Mouse (Mus musculus): ENCODE measurements at regions not wholly inside any gene's neighbourhood (a gene's known extent, or its start where the extent isn't known, plus 50 kb on each side); places are given as distances from the start of the nearest gene placed in this dataset.

DNA sequence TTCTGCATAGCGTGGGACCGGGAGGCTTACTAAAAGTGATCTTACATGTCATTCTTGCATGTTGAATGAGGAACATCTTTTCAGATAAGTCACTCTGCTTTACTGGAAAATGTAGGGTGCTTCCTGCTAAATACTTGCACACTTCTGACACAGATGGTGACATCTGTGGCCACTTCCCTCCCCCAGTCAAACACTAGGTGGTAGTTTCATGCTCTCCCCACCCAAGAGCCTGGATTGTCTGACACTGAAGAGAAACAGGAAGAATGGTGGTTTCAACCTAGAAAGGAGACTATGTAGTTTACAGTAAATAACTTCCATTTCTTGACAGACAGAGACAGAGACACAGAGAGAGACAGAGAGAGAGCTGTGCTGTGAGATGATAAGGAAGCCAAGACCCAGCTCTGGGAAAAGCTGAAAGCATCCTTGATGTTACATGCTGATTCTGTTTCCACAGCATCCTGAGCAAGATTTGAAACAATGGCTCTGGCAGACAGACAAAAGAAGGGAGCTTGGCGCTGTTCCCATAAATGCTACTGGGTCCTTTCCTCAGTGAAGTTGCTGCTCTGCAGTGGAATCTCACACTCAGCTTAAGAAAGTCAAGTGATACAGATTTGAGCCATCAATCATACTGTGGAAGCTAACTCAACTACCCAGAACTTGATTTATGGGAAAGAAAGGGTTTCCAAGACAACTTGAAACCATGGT is 61.9 kb upstream of the Picalm start (continued):
- no peak for TF ChIP-seq POLR2A (IDR thresholded peaks at IDR 0.05; ENCODE audit: control insufficient read depth in 1 of 2, insufficient read depth in 1 of 2, low read depth in 1 of 2, low read length in 2 of 2, poor library complexity in 1 of 2)

DNA sequence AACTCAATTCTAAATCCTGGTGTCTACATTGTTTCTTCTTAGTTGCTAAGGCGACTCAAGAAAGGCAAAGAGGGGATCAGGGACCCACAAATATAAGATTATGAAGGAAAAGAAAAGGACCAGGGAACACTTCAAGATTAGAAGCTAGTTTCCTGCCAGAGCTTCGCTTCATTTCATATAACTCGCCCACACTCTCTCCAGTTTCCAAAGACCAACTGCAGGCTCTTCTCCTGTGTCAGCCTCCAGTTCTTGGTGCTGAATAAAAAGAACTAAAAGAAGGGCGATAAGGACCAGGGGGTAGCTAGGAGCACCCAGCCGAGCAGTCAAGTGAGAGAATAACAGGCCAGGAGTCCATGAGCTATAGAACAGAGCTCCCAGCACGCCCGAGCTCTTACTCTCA is 59.7 kb upstream of the Picalm start:
- H3K79me2 ChIP-seq (ENCODE audit: control insufficient read depth, insufficient read depth, low read length, poor library complexity), result no peaks in the 10 kb centered on the region
- H3K9me3 ChIP-seq (replicated peaks; ENCODE audit: insufficient read depth, low read length), result no peaks in the 10 kb centered on the region
- peaks cover 0 to 17% of the 10 kb centered on the region in 2 experiments; a peak in 2 of 4 replicates for H3K36me3 ChIP-seq (ENCODE audit: control insufficient read depth in 1 of 2, insufficient read depth in 2 of 2, low read length in 2 of 2)
- H3K27me3 ChIP-seq (ENCODE audit: control insufficient read depth in 1 of 2, insufficient read depth in 2 of 2, low read length in 2 of 2), result no peaks in the 10 kb centered on the region
- H3K4me3 ChIP-seq (ENCODE audit: control insufficient read depth in 1 of 2, insufficient read depth in 1 of 2, low read depth in 2 of 2, low read length in 2 of 2), result no peak overlapping the region
- DNase-seq (ENCODE audit: low read depth, low spot score), result no peak
- no peak overlapping the region for H3K27ac ChIP-seq (ENCODE audit: control insufficient read depth, low read depth, low read length)
- peaks cover 13 to 16% of the 10 kb centered on the region in 2 experiments for H3K4me1 ChIP-seq (ENCODE audit: control insufficient read depth in 1 of 2, insufficient read depth in 2 of 2, low read length in 2 of 2)
- no peak for TF ChIP-seq MXI1 (IDR thresholded peaks at IDR 0.05; ENCODE audit: low read depth, low read length)
- TF ChIP-seq CHD1 (IDR thresholded peaks at IDR 0.05; ENCODE audit: low read depth, low read length), result no peak
- TF ChIP-seq BHLHE40 (IDR thresholded peaks at IDR 0.05; ENCODE audit: borderline replicate concordance, low read depth, low read length), result no peak
- TF ChIP-seq RCOR1 (IDR thresholded peaks at IDR 0.05; ENCODE audit: low read depth, low read length), result no peak
- no peak for TF ChIP-seq POLR2AphosphoS2 (IDR thresholded peaks at IDR 0.05; ENCODE audit: low read length)
- no peak for TF ChIP-seq TCF12 (IDR thresholded peaks at IDR 0.05; ENCODE audit: low read depth, low read length)
- no peak for TF ChIP-seq SIN3A (IDR thresholded peaks at IDR 0.05; ENCODE audit: low read length)
- no peak for TF ChIP-seq RAD21 (IDR thresholded peaks at IDR 0.05; ENCODE audit: low read depth, low read length)
- no peak for TF ChIP-seq ZC3H11A (IDR thresholded peaks at IDR 0.05; ENCODE audit: low read depth, low read length)
- no peak overlapping the region for H3K9ac ChIP-seq (ENCODE audit: control insufficient read depth, low read depth, low read length, poor library complexity, severe bottlenecking)

DNA sequence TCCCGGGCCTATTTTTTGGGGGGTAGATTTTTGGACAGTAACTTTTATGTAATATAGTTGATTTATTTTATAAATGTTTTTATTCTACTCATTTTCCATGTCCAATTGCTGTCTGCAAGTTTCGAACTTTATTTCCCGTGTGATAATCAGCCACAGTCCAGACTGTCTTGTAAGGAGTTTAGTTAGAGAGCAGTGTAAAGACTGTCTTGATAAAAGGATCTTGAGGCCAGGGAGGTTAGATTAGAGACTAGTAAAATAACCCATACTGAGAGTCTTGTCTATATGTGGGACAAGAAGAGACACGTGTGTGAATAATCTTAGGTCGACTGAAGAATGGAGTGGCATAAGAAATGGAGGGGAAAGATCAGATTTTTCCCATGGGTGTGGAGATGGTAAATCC is 56.1 kb upstream of the Picalm start:
- no peak for DNase-seq (ENCODE audit: low read depth, low spot score)
- TF ChIP-seq MAX (IDR thresholded peaks at IDR 0.05; ENCODE audit: low read length) (peak; percentile 15; the same call in 1 of the 2 replicates), MXI1 (IDR thresholded peaks at IDR 0.05; ENCODE audit: low read depth, low read length) (peak; percentile 49; the same call in 1 of the 2 replicates), TCF12 (IDR thresholded peaks at IDR 0.05; ENCODE audit: low read depth, low read length) (0 out of 2 replicates have a peak, but pooled peaks have one; percentile 14), EP300 (IDR thresholded peaks at IDR 0.05; ENCODE audit: low read depth in 1 of 2, low read length in 2 of 2) (peak; percentile 35 to 55; a peak in 1 of 4 replicates), POLR2AphosphoS5 (IDR thresholded peaks at IDR 0.05; ENCODE audit: borderline replicate concordance, low read depth, low read length) (no peak)
- Histone ChIP-seq H3K4me1 (ENCODE audit: control insufficient read depth in 1 of 2, insufficient read depth in 2 of 2, low read length in 2 of 2) (peaks cover 8 to 10% of the 10 kb centered on the region in 2 experiments), H3K36me3 (ENCODE audit: control insufficient read depth in 1 of 2, insufficient read depth in 2 of 2, low read length in 2 of 2) (peaks cover 0 to 16% of the 10 kb centered on the region in 2 experiments; a peak in 2 of 4 replicates), H3K9ac (ENCODE audit: control insufficient read depth, low read depth, low read length, poor library complexity, severe bottlenecking) (no peak overlapping the region), H3K27ac (ENCODE audit: control insufficient read depth, low read depth, low read length) (no peak overlapping the region), H3K4me3 (ENCODE audit: control insufficient read depth in 1 of 2, insufficient read depth in 1 of 2, low read depth in 2 of 2, low read length in 2 of 2) (no peak overlapping the region), H3K9me3 (replicated peaks; ENCODE audit: insufficient read depth, low read length) (no peaks in the 10 kb centered on the region), H3K79me2 (ENCODE audit: control insufficient read depth, insufficient read depth, low read length, poor library complexity) (no peaks in the 10 kb centered on the region), H3K27me3 (ENCODE audit: control insufficient read depth in 1 of 2, insufficient read depth in 2 of 2, low read length in 2 of 2) (no peaks in the 10 kb centered on the region)

Measured in MEL (cell line).